Mouse (Mus musculus): ENCODE measurements at regions not wholly inside any gene's neighbourhood (a gene's known extent, or its start where the extent isn't known, plus 50 kb on each side); places are given as distances from the start of the nearest gene placed in this dataset.

DNA sequence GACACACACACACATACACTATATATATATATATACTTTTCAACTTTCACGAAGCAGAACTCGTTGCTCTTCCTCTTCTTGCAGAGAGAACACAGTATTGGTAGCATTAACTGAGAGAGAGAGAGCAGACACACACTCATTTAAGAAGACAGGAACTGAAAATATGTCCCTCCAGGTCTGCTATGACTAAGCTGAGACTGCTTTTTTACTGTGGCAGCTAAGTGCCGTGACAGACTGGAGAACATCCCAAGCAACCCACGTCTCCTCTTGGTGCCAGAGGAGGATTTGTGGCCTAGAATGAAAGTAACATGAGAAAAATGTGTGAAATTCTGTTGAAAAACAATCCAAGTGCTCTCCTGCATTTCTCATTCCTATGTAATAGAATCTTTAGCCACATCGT, 159.9 kb upstream of the Tmco5 start:
- TF ChIP-seq CTCF (IDR thresholded peaks at IDR 0.05; ENCODE audit: low read depth) (no peak), EP300 (IDR thresholded peaks at IDR 0.05; ENCODE audit: low read depth) (no peak)
